ENCODE assay signal across 22 mouse cellular contexts in the genomic region with DNA sequence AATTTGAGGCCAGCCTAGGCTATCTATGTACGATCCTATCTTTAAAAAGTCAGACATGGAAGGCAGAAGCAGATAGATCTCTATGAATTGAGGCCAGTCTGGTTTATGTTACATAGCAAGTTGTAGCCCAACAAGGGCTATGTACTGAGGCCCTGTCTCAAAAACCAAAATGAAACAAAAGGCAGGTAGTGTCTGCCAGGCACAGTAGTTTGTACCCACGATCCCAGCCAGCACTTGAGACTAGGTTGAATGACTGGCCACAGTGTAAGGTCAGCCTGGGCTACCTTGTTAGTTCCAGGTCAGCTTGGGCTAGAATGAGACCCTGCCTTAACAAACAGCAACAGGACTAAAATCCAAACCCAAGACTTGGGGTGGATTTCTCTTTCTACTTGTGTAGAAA. TPM values are rescaled to one million over a fixed set of nuclear protein-coding genes. Genes with fewer than 3 reads are reported as not detected.
"Had no signal": no experiment of that assay in that cellular context is flagged by ENCODE, and none has a peak within 500 bp of the region (broad histone marks: within the 10 kb centered on the region; RNA-seq: fewer than 3 reads in every experiment).

No protein-coding gene starts in this region.

- H3K4me1 ChIP-seq: kidney, embryonic 15.5 days; limb, embryonic 13.5 days; stomach, embryonic 15.5 days had no signal

- ATAC-seq: intestine, embryonic 16.5 days; midbrain, embryonic 16.5 days had no signal

- H3K27ac ChIP-seq: kidney, embryonic 15.5 days; limb, embryonic 13.5 days; liver, embryonic 13.5 days; neural tube, embryonic 13.5 days; stomach, embryonic 15.5 days had no signal

- H3K4me3 ChIP-seq: kidney, embryonic 15.5 days; limb, embryonic 13.5 days; liver, embryonic 13.5 days; neural tube, embryonic 13.5 days; stomach, embryonic 15.5 days had no signal

- H3K9ac ChIP-seq: kidney, embryonic 15.5 days; limb, embryonic 13.5 days; liver, embryonic 13.5 days; neural tube, embryonic 13.5 days; stomach, embryonic 15.5 days had no signal

- DNase-seq: kidney, adult 2 months; kidney, postnatal 14 days; left cerebral cortex, postnatal 4 days; liver, embryonic 13.5 days; lung, adult 18-20 months; right cerebral cortex, postnatal 25 days; thymus, adult 2 months; thymus, postnatal 25 days had no signal

- H3K4me2 ChIP-seq: kidney, embryonic 15.5 days; limb, embryonic 13.5 days; liver, embryonic 13.5 days; midbrain, embryonic 11.5 days; neural tube, embryonic 13.5 days; stomach, embryonic 15.5 days had no signal

- H3K27me3 ChIP-seq: kidney, embryonic 15.5 days; limb, embryonic 13.5 days; liver, embryonic 13.5 days; neural tube, embryonic 13.5 days; stomach, embryonic 15.5 days had no signal

- H3K9me3 ChIP-seq: kidney, embryonic 15.5 days; limb, embryonic 13.5 days; liver, embryonic 13.5 days; neural tube, embryonic 13.5 days; stomach, embryonic 15.5 days had no signal

- H3K36me3 ChIP-seq: kidney, embryonic 15.5 days; limb, embryonic 13.5 days; liver, embryonic 13.5 days; neural tube, embryonic 13.5 days; stomach, embryonic 15.5 days had no signal

RNA-seq across cellular contexts. Expression of gene Gm5244, which starts 45.9 kb away (rescaled TPM):
- total RNA-seq: layer of hippocampus, adult 8-10 months; layer of hippocampus, postnatal 14 days; left cerebral cortex, adult 18-20 months; left cerebral cortex, postnatal 10 days; left cerebral cortex, postnatal 4 days; megakaryocyte progenitor cell, adult 5-6 weeks had no signal
- polyA plus RNA-seq: intestine, embryonic 16.5 days; kidney, adult 2 months; kidney, embryonic 15.5 days; large intestine, adult 2 months; limb, embryonic 13.5 days; liver, embryonic 13.5 days; lung, embryonic 16.5 days; midbrain, embryonic 11.5 days; midbrain, embryonic 16.5 days; neural tube, embryonic 13.5 days; stomach, embryonic 15.5 days had no signal

RNA-seq across cellular contexts. Expression of gene Olfr1444, which starts 56.5 kb away (rescaled TPM):
- total RNA-seq: layer of hippocampus, adult 8-10 months; layer of hippocampus, postnatal 14 days; left cerebral cortex, adult 18-20 months; left cerebral cortex, postnatal 10 days; left cerebral cortex, postnatal 4 days; megakaryocyte progenitor cell, adult 5-6 weeks had no signal
- polyA plus RNA-seq: intestine, embryonic 16.5 days; kidney, adult 2 months; kidney, embryonic 15.5 days; large intestine, adult 2 months; limb, embryonic 13.5 days; liver, embryonic 13.5 days; lung, embryonic 16.5 days; midbrain, embryonic 11.5 days; midbrain, embryonic 16.5 days; neural tube, embryonic 13.5 days; stomach, embryonic 15.5 days had no signal
